Mouse (Mus musculus) liver, postnatal 0 days (tissue): ENCODE measurements around the gene Hes7. TPM values are rescaled to one million over a fixed set of nuclear protein-coding genes. Genes with fewer than 3 reads are reported as not detected.
A peak's percentile ranks its signal among the peaks of the same experiment; 100 is the strongest.

Experiments
- ATAC-seq: fragments of 200-750 bp; cut with Nextera tagmentation; 2 replicates; pipeline ENCODE4 v1.8.0; 2017; ENCODE audit warnings: mild to moderate bottlenecking, moderate library complexity
- DNase-seq: peaks from one replicate; pipeline ENCODE4 v3.0.0-alpha.2; 2016
- H3K27ac ChIP-seq: fragments of 300-500 bp; sonication (generic); 2 replicates; pipeline ENCODE4 v1.5.1; 2014; ENCODE audit warnings: antibody characterized with exemption, moderate library complexity, mild to moderate bottlenecking, low read depth
- H3K27me3 ChIP-seq: fragments of 300-500 bp; sonication (generic); 2 replicates; pipeline ENCODE4 v1.6.1; 2014; ENCODE audit warnings: low read length, control low read depth, mixed read lengths; ENCODE audit not compliant: insufficient read depth
- H3K36me3 ChIP-seq: fragments of 300-500 bp; sonication (generic); replicated peaks from 2 replicates; pipeline ENCODE4 v1.6.1; 2014; ENCODE audit warnings: mild to moderate bottlenecking, control low read depth, low read length, moderate library complexity, mixed read lengths; ENCODE audit not compliant: insufficient read depth
- H3K4me1 ChIP-seq: fragments of 300-500 bp; sonication (generic); 2 replicates; pipeline ENCODE4 v1.6.1; 2014; ENCODE audit warnings: antibody characterized with exemption, mild to moderate bottlenecking, control low read depth; ENCODE audit not compliant: insufficient read depth
- H3K4me2 ChIP-seq: fragments of 300-500 bp; sonication (generic); 2 replicates; pipeline ENCODE4 v1.6.1; 2014; ENCODE audit warnings: low read depth, mild to moderate bottlenecking, low read length, moderate library complexity, mixed read lengths
- H3K4me3 ChIP-seq: fragments of 300-500 bp; sonication (generic); 2 replicates; pipeline ENCODE4 v1.5.1; 2014; ENCODE audit warnings: low read depth, low read length
- H3K9ac ChIP-seq: fragments of 300-500 bp; sonication (generic); replicated peaks from 2 replicates; pipeline ENCODE4 v1.6.1; 2014; ENCODE audit warnings: mild to moderate bottlenecking, moderate library complexity
- H3K9me3 ChIP-seq: fragments of 300-500 bp; sonication (generic); 2 replicates; pipeline ENCODE4 v1.6.1; 2016; ENCODE audit warnings: mild to moderate bottlenecking, control low read depth, low read length, mixed read lengths
- CTCF ChIP-seq: sonication (generic); IDR thresholded peaks from 2 replicates; pipeline ENCODE4 v1.5.1; 2016; ENCODE audit warnings: antibody characterized with exemption, low read depth
- EP300 ChIP-seq: IDR thresholded peaks from 2 replicates; pipeline ENCODE4 v1.6.1; 2016; ENCODE audit warnings: antibody characterized with exemption, low read depth, mild to moderate bottlenecking
- WGBS: fragments of 180-500 bp; shearing (Covaris S2); extraction: QIAGEN DNeasy Blood & Tissue Kit; methylation state at CpG from one replicate; pipeline ENCODE4 v1.1.7; 2014; ENCODE audit not compliant: insufficient replicate concordance; 5-methylcytosine and 5-hydroxymethylcytosine counted together
- polyA plus RNA-seq: library from polyadenylated mRNA; unstranded; fragments of >200 nt; fragmentation: Nextera tagmentation; extraction: Ambion mirVana; gene quantifications from 2 replicates; pipeline ENCODE4 v1.2.1, GENCODE M21; 2015

The Hes7 gene
- polyA plus RNA-seq, 1 experiment from 2014 or later: 0.15 TPM

DNA sequence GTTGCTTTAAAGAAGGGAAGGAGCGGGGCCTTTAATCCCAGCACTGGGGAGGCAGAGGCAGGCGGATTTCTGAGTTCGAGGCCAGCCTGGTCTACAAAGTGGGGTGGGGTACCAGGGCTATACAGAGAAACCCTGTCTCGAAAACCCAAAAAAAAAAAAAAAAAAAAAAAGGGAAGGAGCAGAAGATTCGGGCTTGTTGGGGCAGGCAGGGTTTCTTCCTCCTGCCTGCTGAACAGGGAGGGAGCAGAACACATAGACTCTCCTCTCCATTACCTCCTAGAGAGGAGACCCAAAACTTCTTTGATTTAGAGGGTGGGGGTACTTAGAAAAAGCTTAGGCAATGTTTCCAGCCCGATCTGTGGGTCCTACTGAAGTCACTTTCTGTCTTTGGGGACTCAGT is 15.2 kb downstream of the Hes7 start:
- Histone ChIP-seq H3K4me3 (no peak overlapping the region), H3K27ac (no peak overlapping the region), H3K4me2 (no peak overlapping the region), H3K9ac (no peak overlapping the region), H3K36me3 (no peaks in the 10 kb centered on the region), H3K4me1 (peaks cover 19% of the 10 kb centered on the region), H3K9me3 (no peaks in the 10 kb centered on the region), H3K27me3 (no peaks in the 10 kb centered on the region)
- no peak for TF ChIP-seq CTCF
- TF ChIP-seq EP300: no peak
- ATAC-seq (no peak), DNase-seq (no peak)
- WGBS: 61% methylated on average over 6 of the region's 6 CpGs

DNA sequence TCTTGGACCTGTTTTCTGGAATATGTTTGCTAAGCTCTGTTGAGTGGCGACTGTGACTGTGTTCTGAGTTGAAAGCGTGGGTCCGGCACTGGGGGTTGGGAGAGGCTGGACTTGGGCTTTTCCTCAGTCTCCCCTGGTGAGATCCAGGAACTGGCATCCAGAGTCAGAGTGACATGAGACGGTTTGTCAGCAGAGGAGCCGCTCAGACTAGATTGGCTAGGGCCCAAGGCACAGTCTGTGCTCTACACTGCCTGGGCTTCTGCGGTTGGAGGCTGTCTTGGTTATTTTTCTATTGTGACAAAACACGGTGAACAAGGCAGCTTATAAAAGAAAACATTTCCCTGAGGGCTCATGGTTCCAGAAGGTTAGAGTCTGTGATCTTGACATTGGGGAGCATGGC is 27.3 kb downstream of the Hes7 start:
- Histone ChIP-seq H3K9ac (no peak overlapping the region), H3K36me3 (no peaks in the 10 kb centered on the region), H3K4me3 (no peak overlapping the region), H3K27ac (no peak overlapping the region), H3K4me2 (no peak overlapping the region), H3K27me3 (peaks cover 4% of the 10 kb centered on the region), H3K9me3 (no peaks in the 10 kb centered on the region), H3K4me1 (0 out of 2 replicates have a peak, but pooled peaks cover 3% of the 10 kb centered on the region)
- 73% methylated on average over 7 of the region's 7 CpGs for WGBS
- ATAC-seq (no peak), DNase-seq (no peak)
- TF ChIP-seq CTCF: no peak

DNA sequence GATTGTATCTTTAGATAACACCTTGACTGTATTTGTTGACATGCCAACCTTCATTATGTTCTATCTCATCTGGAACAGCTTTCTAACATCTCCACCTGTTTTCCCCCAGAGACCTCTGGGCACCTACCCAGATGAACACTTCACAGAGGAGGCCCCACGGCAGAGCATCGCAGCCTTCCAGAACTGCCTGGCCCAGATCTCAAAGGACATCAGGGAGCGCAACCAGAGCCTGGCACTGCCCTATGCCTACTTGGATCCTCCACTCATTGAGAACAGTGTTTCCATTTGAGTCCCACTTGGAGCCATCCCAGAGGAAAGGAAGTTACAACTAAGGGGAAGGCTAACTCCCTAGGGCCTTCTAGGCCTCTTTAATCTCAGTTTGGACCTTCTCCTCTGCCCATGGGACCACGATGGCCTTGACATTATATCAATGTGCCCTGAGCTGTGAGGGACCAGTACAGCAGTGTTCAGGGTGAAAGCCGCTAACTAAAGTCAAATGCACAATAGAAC is 28.3 kb downstream of the Hes7 start:
- 83% methylated on average over 5 of the region's 5 CpGs for WGBS
- Histone ChIP-seq H3K27me3 (peaks cover 4% of the 10 kb centered on the region), H3K4me3 (no peak overlapping the region), H3K36me3 (no peaks in the 10 kb centered on the region), H3K27ac (no peak overlapping the region), H3K9me3 (no peaks in the 10 kb centered on the region), H3K4me2 (no peak overlapping the region), H3K9ac (no peak overlapping the region), H3K4me1 (0 out of 2 replicates have a peak, but pooled peaks cover 3% of the 10 kb centered on the region)
- no peak for TF ChIP-seq EP300
- TF ChIP-seq CTCF: no peak
- DNase-seq: no peak
- ATAC-seq: no peak

DNA sequence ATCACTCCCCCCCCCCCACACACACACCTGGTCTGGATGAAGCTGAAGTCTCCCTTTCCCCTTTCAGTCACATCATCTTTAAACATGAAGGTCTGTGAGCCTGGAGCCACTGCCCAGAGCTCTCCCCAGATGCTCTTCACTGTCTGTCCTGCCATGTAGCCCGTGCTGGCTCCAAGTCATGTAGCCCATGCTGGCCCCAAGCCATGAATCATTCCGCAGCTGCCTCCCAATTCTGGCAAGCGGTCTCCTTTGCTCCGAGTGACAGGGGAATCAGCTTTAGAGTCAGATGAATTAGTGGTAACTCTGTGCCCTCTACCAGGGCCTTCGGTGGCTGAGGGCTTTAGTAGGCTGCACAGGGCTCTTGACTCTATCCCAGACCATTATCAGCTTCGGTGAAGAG is 29.5 kb downstream of the Hes7 start:
- no peaks in the 10 kb centered on the region for H3K9me3 ChIP-seq
- H3K36me3 ChIP-seq: no peaks in the 10 kb centered on the region
- no peak overlapping the region for H3K9ac ChIP-seq
- H3K4me1 ChIP-seq: 0 out of 2 replicates have a peak, but pooled peaks cover 3% of the 10 kb centered on the region
- no peak overlapping the region for H3K4me3 ChIP-seq
- no peak for TF ChIP-seq EP300
- no peak for TF ChIP-seq CTCF
- H3K4me2 ChIP-seq: no peak overlapping the region
- ATAC-seq: no peak
- 75% methylated on average over 6 of the region's 6 CpGs for WGBS
- no peak overlapping the region for H3K27ac ChIP-seq
- DNase-seq: no peak
- H3K27me3 ChIP-seq: peaks cover 7% of the 10 kb centered on the region

DNA sequence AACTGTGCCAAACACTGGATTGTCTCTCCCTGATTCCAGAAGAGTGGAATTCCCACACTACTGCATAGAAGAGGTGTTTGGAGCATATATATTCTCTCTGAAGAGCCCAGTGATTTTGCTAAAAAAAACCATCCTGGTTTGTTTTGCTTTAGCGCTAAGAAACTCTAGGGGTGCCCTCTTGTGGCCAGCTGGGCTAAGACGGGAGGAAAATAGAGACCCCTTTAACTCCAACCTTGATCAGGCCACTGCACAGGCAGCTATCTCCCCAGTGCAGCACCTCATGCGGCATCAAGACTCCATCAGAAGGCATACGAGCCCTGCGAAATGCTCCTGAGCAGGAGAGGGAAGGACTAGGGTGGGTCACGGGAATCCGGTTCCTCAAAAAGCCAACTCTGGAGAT is 30.2 kb downstream of the Hes7 start:
- H3K9me3 ChIP-seq: no peaks in the 10 kb centered on the region
- no peak for ATAC-seq
- 7% methylated on average over 7 of the region's 7 CpGs for WGBS
- H3K9ac ChIP-seq: no peak overlapping the region
- no peaks in the 10 kb centered on the region for H3K36me3 ChIP-seq
- peak overlapping the region; percentile 14; the same call in 1 of the 2 replicates for H3K4me2 ChIP-seq
- TF ChIP-seq CTCF (peak; percentile 72), EP300 (no peak)
- H3K27ac ChIP-seq: no peak overlapping the region
- peak; percentile 66 for DNase-seq
- H3K4me1 ChIP-seq: 0 out of 2 replicates have a peak, but pooled peaks cover 3% of the 10 kb centered on the region
- peaks cover 7% of the 10 kb centered on the region for H3K27me3 ChIP-seq
- H3K4me3 ChIP-seq: no peak overlapping the region

DNA sequence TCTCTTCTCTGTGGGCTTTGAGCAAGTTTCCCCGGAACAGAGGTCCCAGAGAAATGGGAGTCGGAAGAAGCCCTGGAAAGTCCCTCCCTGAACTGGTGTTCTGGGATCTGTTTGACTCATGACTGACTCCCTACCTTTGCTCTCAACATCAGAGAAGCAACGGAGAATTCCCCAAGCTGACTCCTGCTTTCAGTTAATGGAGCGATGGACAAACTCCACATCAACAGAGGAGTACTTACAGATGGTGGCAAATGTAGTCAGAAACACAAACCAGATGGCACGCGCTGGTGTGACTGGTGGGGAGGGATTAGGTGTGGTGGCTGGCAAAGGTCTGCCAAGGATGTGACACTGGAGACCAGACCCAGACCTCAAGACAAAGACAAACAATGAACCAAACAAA is 30.8 kb downstream of the Hes7 start:
- Histone ChIP-seq H3K36me3 (no peaks in the 10 kb centered on the region), H3K27me3 (peaks cover 9% of the 10 kb centered on the region), H3K9ac (no peak overlapping the region), H3K27ac (no peak overlapping the region), H3K4me3 (no peak overlapping the region), H3K9me3 (no peaks in the 10 kb centered on the region), H3K4me2 (no peak overlapping the region), H3K4me1 (0 out of 2 replicates have a peak, but pooled peaks cover 3% of the 10 kb centered on the region)
- 62% methylated on average over 6 of the region's 6 CpGs for WGBS
- ATAC-seq (no peak), DNase-seq (no peak)
- TF ChIP-seq CTCF: no peak
- no peak for TF ChIP-seq EP300

DNA sequence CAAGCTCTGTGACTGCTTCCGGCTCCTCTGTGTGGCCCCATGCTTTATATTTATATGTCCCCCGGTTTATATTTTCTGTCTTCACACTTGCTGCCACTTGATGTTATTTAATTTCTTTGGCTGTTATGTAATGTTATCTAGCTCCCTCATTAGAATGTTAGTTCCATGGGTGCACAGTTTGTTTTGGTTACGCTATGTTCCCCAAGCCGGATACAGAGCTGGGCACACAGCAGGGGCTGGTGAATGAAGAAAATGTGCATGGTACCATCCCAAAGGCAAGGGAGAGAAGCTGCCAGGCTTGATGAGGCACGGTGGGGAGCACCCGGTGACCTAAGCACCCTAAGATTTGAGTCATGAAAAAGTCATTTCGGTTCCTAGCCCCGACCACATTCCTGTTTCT is 33.6 kb downstream of the Hes7 start:
- Histone ChIP-seq H3K27me3 (peaks cover 35% of the 10 kb centered on the region), H3K36me3 (no peaks in the 10 kb centered on the region), H3K4me2 (no peak overlapping the region), H3K27ac (no peak overlapping the region), H3K9me3 (no peaks in the 10 kb centered on the region), H3K4me3 (no peak overlapping the region), H3K4me1 (0 out of 2 replicates have a peak, but pooled peaks cover 3% of the 10 kb centered on the region), H3K9ac (no peak overlapping the region)
- no peak for DNase-seq
- no peak for TF ChIP-seq CTCF
- no peak for TF ChIP-seq EP300
- ATAC-seq: no peak
- 73% methylated on average over 8 of the region's 8 CpGs for WGBS
